Mouse (Mus musculus) olfactory bulb, adult 2 months (tissue): ENCODE results near the gene Klhl22.

Experiments used
- CTCF ChIP-seq: fragments of 200-500 bp; IDR thresholded peaks from 2 replicates; pipeline ENCODE4 v1.5.1; 2012; ENCODE audit warnings: low read depth, mild to moderate bottlenecking, low read length, moderate library complexity; ENCODE audit not compliant: insufficient read depth
- POLR2A ChIP-seq: fragments of 200-500 bp; IDR thresholded peaks from 2 replicates; pipeline ENCODE4 v1.6.1; 2012; ENCODE audit warnings: mild to moderate bottlenecking, low read depth, low read length, moderate library complexity; ENCODE audit not compliant: insufficient read depth

DNA sequence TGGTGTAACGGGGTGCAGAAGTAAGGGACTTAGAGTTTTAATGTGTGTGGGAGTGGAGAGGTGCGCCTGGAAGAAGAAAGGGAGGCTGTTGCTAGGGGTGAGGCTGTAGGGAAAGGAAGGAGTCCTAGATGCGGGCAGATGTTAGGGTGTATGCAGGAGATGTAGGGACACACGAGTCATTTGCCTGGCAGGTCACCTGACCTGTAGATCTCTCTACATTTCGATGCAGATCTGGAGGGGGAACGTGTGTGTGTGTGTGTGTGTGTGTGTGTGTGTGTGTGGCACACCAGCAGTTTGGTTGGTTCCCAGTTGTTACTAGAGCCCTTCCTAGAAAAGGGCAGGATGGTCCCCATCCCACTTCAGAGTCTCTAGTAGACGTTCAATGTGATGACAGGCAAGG, 45.6 kb downstream of the Klhl22 start:
- TF ChIP-seq POLR2A (no peak), CTCF (no peak)
